Mouse (Mus musculus): ENCODE results near the gene Sigmar1. TPM values are rescaled to one million over a fixed set of nuclear protein-coding genes. Genes with fewer than 3 reads are reported as not detected.
"Not testable (repeated sequence)": the region's sequence is repeated elsewhere in the genome, so short reads cannot be mapped to it uniquely, and the experiment has no call there.

Sigmar1 gene
- polyA plus RNA-seq, 1 experiment from 2014 or later, result 49.8 TPM

DNA sequence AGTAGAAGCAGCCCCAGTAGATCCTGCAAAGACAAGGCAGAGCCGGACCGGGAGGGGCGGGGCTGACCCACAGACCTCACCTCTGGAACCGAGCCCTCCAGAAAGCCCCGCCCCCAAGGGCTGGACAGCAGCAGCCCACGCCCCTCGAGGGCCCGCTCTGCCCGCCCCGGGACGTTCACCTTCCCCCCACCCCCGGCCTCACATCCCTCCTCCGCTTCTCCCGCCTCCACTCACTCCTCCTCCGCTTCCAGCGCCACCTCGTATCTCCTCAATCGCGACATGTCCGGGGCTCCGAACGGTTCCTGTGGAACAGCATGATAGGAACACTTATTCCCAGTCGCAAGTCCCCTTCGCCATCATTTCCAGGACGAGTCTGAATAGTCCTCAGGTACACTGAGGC, 17.5 kb upstream of the Sigmar1 start:
- peak overlapping the region; percentile 43 for H3K4me2 ChIP-seq (ENCODE audit: low read length)
- under 1% methylated on average over 16 of the region's 25 CpGs for WGBS
- DNase-seq (ENCODE audit: low spot score), result peak; percentile 44
- peak overlapping the region; percentile 38 for H3K4me3 ChIP-seq (ENCODE audit: low read depth, low read length)
- peak overlapping the region; percentile 46; the same call in 1 of the 2 replicates for H3K9ac ChIP-seq (ENCODE audit: low read length)
- not testable (repeated sequence) for H3K27me3 ChIP-seq (replicated peaks; ENCODE audit: control insufficient read depth, insufficient read depth, low read length); H3K9me3 ChIP-seq (replicated peaks; ENCODE audit: control insufficient read depth, low read length); H3K4me1 ChIP-seq (ENCODE audit: control insufficient read depth, insufficient read depth, low read length); ATAC-seq; H3K27ac ChIP-seq (ENCODE audit: low read depth, low read length); H3K36me3 ChIP-seq (ENCODE audit: control insufficient read depth, insufficient read depth, low read length)

DNA sequence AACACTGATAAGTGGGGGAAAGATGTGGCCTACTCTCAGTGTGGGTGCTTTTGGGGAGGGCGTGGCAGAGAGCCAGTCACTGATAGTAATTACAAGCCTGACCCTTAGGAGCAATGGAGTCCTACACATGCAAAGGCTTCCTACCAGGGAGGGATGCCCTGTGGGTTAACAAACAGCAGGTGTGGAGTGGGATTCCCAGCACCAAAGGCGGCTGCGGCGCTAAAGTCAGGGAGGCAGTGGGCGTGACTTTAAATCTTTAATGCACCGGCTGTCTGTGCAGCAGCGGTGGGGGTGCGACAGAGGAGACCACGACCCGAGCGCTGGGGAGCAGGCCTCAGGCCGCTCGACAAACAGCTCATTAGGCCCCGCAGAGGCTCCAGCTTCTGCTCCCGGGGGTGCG, 17.0 kb upstream of the Sigmar1 start:
- not testable (repeated sequence) for H3K9ac ChIP-seq (ENCODE audit: low read length); DNase-seq (ENCODE audit: low spot score); H3K36me3 ChIP-seq (ENCODE audit: control insufficient read depth, insufficient read depth, low read length); H3K4me1 ChIP-seq (ENCODE audit: control insufficient read depth, insufficient read depth, low read length); H3K27ac ChIP-seq (ENCODE audit: low read depth, low read length); ATAC-seq; H3K9me3 ChIP-seq (replicated peaks; ENCODE audit: control insufficient read depth, low read length); H3K27me3 ChIP-seq (replicated peaks; ENCODE audit: control insufficient read depth, insufficient read depth, low read length)
- 7% methylated on average over 7 of the region's 16 CpGs for WGBS
- peak overlapping the region; percentile 40 for H3K4me2 ChIP-seq (ENCODE audit: low read length)
- peak overlapping the region; percentile 17 for H3K4me3 ChIP-seq (ENCODE audit: low read depth, low read length)

DNA sequence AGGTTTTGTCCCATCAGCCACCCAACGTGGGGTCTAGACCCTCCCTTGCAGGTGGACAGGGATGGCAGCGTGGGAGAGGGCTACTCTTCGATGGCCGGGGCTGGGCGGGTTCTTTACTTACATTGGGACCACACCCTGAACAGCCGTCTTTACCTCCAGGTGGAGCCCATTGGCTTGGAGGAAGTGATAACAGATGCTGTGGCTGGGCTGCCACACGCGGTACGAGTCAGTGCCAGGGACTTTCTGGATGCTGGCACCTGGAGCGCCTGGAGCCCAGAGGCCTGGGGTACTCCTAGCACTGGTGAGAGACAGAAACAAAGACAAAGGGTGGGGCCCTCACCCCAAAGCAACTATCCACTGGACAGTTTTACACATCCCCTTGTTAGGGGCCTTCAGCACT, 11.3 kb upstream of the Sigmar1 start:
- H3K36me3 ChIP-seq (ENCODE audit: control insufficient read depth, insufficient read depth, low read length); DNase-seq (ENCODE audit: low spot score); H3K27ac ChIP-seq (ENCODE audit: low read depth, low read length); H3K9ac ChIP-seq (ENCODE audit: low read length); H3K4me1 ChIP-seq (ENCODE audit: control insufficient read depth, insufficient read depth, low read length); H3K9me3 ChIP-seq (replicated peaks; ENCODE audit: control insufficient read depth, low read length); H3K4me2 ChIP-seq (ENCODE audit: low read length); H3K4me3 ChIP-seq (ENCODE audit: low read depth, low read length); H3K27me3 ChIP-seq (replicated peaks; ENCODE audit: control insufficient read depth, insufficient read depth, low read length); ATAC-seq: not testable (repeated sequence)
- WGBS, result 82% methylated on average over 10 of the region's 10 CpGs

DNA sequence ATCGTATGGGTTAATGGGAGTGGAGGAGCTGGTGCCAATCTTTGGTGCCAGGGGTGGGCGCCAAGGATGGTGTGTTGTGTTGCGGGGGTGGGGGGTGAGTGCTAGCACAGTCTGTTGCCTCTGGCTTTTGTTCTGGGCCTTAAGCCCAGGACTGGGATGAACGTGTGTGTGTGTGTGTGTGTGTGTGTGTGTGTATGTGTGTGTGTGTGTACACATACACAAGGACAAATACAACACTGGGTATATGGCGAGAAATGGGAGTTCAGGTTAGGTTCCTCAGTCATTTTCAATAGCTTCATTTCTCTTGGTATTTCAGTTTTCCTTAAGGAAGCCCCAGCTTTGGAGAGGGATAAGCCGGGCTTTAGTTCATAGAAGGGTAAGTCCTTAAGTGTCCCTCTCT, 7.2 kb upstream of the Sigmar1 start:
- 73% methylated on average over 3 of the region's 6 CpGs for WGBS
- H3K27ac ChIP-seq (ENCODE audit: low read depth, low read length); H3K4me2 ChIP-seq (ENCODE audit: low read length); DNase-seq (ENCODE audit: low spot score); H3K9me3 ChIP-seq (replicated peaks; ENCODE audit: control insufficient read depth, low read length); ATAC-seq; H3K4me3 ChIP-seq (ENCODE audit: low read depth, low read length); H3K9ac ChIP-seq (ENCODE audit: low read length); H3K36me3 ChIP-seq (ENCODE audit: control insufficient read depth, insufficient read depth, low read length); H3K27me3 ChIP-seq (replicated peaks; ENCODE audit: control insufficient read depth, insufficient read depth, low read length): not testable (repeated sequence)
- peaks cover 18% of the 10 kb centered on the region for H3K4me1 ChIP-seq (ENCODE audit: control insufficient read depth, insufficient read depth, low read length)

DNA sequence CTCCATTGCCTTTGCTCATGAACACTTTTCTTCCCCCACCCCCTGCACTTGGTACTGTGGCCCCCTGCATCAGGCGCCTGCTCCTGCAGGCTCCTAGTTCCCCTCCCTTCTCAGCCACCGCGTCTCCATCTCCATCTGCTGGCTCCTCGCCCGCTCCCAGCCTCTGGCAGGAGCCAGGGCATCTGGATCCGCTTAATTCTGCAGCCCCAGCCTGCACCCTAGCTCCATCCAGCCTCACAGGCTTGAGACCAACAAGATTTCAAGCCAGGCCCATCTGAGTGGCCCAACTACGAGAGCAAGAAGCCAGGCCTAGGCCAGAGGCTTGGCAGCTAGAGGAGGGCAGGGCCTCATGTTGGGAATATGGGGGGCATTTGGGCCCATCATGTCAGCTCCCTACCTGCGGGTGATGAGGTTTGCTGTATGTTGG, 6.7 kb upstream of the Sigmar1 start:
- not testable (repeated sequence) for H3K9ac ChIP-seq (ENCODE audit: low read length)
- WGBS, result 39% methylated on average over 8 of the region's 8 CpGs
- DNase-seq (ENCODE audit: low spot score), result peak; percentile 37

DNA sequence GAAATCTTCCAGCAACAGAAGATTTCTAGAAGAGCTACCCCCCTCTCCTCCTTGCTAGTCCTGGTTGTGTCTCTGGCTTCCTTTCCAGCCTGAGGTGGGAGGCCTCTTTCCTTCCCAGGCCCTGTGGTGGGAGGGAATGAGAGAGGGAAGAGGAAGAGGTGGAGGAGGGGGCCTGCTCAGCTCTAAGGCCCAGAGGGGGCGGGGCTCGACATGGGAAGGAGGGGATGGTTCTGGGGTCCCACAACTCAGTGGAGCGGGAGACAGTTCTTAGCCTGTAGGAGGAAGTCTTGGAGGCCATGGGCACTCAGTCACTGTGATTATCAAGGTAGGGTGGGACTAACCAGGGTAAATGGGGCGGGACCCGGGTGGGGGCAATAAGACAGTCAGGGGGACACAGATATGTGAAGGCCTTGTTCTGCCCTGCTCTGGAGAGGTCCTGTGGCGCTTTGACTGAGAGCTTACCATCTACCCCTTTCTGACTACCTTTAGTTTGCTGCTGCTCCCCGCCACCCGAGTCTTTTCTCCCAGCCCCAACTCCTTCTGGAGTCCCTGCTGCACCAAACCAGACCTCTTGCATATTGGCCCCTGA, 6.2 kb upstream of the Sigmar1 start:
- no peak overlapping the region; the same call in 1 of the 2 replicates for H3K9ac ChIP-seq (ENCODE audit: low read length)
- no peaks in the 10 kb centered on the region for H3K27me3 ChIP-seq (replicated peaks; ENCODE audit: control insufficient read depth, insufficient read depth, low read length)
- no peak overlapping the region; the same call in 1 of the 2 replicates for H3K27ac ChIP-seq (ENCODE audit: low read depth, low read length)
- peaks cover 18% of the 10 kb centered on the region for H3K4me1 ChIP-seq (ENCODE audit: control insufficient read depth, insufficient read depth, low read length)
- no peak overlapping the region for H3K4me3 ChIP-seq (ENCODE audit: low read depth, low read length)
- ATAC-seq (peak; percentile 13; the same call in 1 of the 2 replicates), DNase-seq (ENCODE audit: low spot score) (no peak)
- H3K4me2 ChIP-seq (ENCODE audit: low read length), result no peak overlapping the region
- H3K9me3 ChIP-seq (replicated peaks; ENCODE audit: control insufficient read depth, low read length), result no peaks in the 10 kb centered on the region
- H3K36me3 ChIP-seq (ENCODE audit: control insufficient read depth, insufficient read depth, low read length), result no peaks in the 10 kb centered on the region
- 43% methylated on average over 8 of the region's 8 CpGs for WGBS

More for the DNA sequence above, 6.7 kb upstream of the Sigmar1 start:
- H3K27me3 ChIP-seq (replicated peaks; ENCODE audit: control insufficient read depth, insufficient read depth, low read length); H3K4me3 ChIP-seq (ENCODE audit: low read depth, low read length); H3K9me3 ChIP-seq (replicated peaks; ENCODE audit: control insufficient read depth, low read length); H3K27ac ChIP-seq (ENCODE audit: low read depth, low read length); ATAC-seq; H3K36me3 ChIP-seq (ENCODE audit: control insufficient read depth, insufficient read depth, low read length); H3K4me2 ChIP-seq (ENCODE audit: low read length): not testable (repeated sequence)
- H3K4me1 ChIP-seq (ENCODE audit: control insufficient read depth, insufficient read depth, low read length), result peaks cover 18% of the 10 kb centered on the region

DNA sequence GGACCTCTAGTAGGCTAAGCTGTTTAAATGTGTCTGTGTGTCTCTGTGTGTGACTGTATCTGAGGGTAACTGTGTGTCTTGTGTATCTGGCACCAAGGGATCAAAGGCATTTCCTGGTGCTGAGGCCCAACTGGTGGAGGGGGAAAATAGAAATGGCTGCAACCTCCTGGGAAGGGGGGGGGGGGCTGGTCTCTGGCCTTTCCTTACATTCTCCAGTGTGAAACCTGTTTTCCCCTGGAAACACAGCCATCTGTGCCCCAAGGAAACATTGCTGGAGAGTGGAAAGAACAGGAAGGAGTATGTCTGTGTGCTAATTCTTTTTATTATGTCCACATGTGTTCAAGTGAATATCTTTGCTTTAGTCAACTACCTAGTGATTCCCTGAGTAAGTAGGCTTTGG, 5.7 kb upstream of the Sigmar1 start:
- H3K36me3 ChIP-seq (ENCODE audit: control insufficient read depth, insufficient read depth, low read length), result no peaks in the 10 kb centered on the region
- H3K27me3 ChIP-seq (replicated peaks; ENCODE audit: control insufficient read depth, insufficient read depth, low read length), result no peaks in the 10 kb centered on the region
- H3K4me1 ChIP-seq (ENCODE audit: control insufficient read depth, insufficient read depth, low read length), result peaks cover 18% of the 10 kb centered on the region
- ATAC-seq, result no peak
- H3K9ac ChIP-seq (ENCODE audit: low read length), result no peak overlapping the region; the same call in 1 of the 2 replicates
- no peak overlapping the region for H3K4me2 ChIP-seq (ENCODE audit: low read length)
- H3K27ac ChIP-seq (ENCODE audit: low read depth, low read length), result peak overlapping the region; percentile 9; the same call in 1 of the 2 replicates
- no peak for DNase-seq (ENCODE audit: low spot score)
- no peaks in the 10 kb centered on the region for H3K9me3 ChIP-seq (replicated peaks; ENCODE audit: control insufficient read depth, low read length)
- no peak overlapping the region for H3K4me3 ChIP-seq (ENCODE audit: low read depth, low read length)

DNA sequence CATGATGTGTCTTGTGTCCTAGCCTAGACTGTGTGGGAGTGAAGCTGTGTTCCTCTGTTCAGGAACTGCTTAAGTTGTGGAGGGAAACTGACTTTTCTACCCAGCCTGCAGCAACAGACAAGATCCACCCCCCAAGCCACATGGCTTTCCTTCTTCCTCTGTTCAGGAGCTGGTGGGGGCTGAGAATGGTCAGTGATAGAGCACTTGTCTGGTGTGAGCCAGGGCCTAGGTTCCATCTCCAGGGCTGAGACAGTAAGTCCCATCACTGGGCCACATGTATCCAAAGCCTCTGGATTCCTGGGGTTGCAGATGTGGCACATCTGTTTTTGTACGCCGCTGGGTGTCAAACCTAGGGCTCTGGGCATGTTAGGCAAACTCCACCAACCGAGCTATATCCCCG, 5.0 kb upstream of the Sigmar1 start:
- Histone ChIP-seq H3K36me3 (ENCODE audit: control insufficient read depth, insufficient read depth, low read length) (no peaks in the 10 kb centered on the region), H3K4me3 (ENCODE audit: low read depth, low read length) (peak overlapping the region; percentile 30), H3K27ac (ENCODE audit: low read depth, low read length) (peak overlapping the region; percentile 9; the same call in 1 of the 2 replicates), H3K9me3 (replicated peaks; ENCODE audit: control insufficient read depth, low read length) (no peaks in the 10 kb centered on the region), H3K4me2 (ENCODE audit: low read length) (peak overlapping the region; percentile 47), H3K27me3 (replicated peaks; ENCODE audit: control insufficient read depth, insufficient read depth, low read length) (no peaks in the 10 kb centered on the region), H3K9ac (ENCODE audit: low read length) (peak overlapping the region; percentile 61; the same call in 1 of the 2 replicates), H3K4me1 (ENCODE audit: control insufficient read depth, insufficient read depth, low read length) (peaks cover 18% of the 10 kb centered on the region)
- DNase-seq (ENCODE audit: low spot score), result no peak
- 91% methylated on average over 4 of the region's 4 CpGs for WGBS
- no peak for ATAC-seq

DNA sequence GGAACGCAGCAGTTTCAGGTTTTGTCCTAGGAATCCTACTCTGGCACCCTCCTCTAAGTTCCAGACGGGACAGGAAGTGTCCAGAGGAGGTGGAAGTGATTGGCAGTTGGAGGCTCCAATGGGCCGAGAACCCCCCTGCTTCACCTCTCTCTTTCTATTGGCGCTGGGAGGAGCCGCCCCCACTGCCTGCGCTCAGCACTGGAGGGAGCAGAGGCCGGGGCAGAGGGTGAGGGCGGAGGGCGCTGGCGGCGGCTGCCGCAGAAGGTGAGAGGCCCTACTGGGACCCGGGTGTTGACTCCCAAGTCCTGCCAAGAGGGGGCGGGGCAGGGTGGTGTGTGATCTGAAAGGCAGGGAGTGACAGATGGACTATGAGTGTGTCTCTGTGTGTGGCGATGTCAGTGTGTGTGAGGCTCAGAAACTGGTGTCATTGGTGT, 4.3 kb upstream of the Sigmar1 start:
- Histone ChIP-seq H3K27me3 (replicated peaks; ENCODE audit: control insufficient read depth, insufficient read depth, low read length) (no peaks in the 10 kb centered on the region), H3K4me1 (ENCODE audit: control insufficient read depth, insufficient read depth, low read length) (peaks cover 18% of the 10 kb centered on the region), H3K9me3 (replicated peaks; ENCODE audit: control insufficient read depth, low read length) (no peaks in the 10 kb centered on the region), H3K4me2 (ENCODE audit: low read length) (peak overlapping the region; percentile 47), H3K4me3 (ENCODE audit: low read depth, low read length) (peak overlapping the region; percentile 30), H3K27ac (ENCODE audit: low read depth, low read length) (no peak overlapping the region), H3K36me3 (ENCODE audit: control insufficient read depth, insufficient read depth, low read length) (no peaks in the 10 kb centered on the region), H3K9ac (ENCODE audit: low read length) (peak overlapping the region; percentile 61)
- DNase-seq (ENCODE audit: low spot score) (peak; percentile 82), ATAC-seq (peak; percentile 73)
- WGBS, result under 1% methylated on average over 14 of the region's 15 CpGs

Data from forebrain, embryonic 14.5 days (tissue).